Mouse (Mus musculus): ENCODE results near the gene Kyat3.

DNA sequence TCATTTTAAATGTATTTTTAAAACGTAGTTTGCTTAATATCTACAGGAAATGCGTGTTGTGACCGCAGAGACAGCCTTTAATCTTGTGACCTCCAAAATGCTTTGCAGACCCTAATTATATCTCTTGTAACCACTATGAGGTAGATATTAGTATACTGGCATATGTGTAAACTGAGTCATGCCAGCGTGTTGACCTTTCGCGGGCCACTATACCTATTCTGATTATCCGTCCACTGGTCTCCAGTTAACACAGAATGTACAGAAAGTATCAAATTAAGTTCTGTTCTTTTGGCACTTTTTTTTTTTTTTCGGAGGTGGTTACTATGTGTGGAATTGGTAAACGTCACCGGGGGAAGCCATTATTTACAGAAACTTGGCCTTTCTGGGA is 64.9 kb downstream of the Kyat3 start:
- TF ChIP-seq EP300 (optimal IDR thresholded peaks at IDR 0.05) (peak; percentile 2), CTCF (IDR thresholded peaks at IDR 0.05; ENCODE audit: low read depth) (no peak)
